Mouse (Mus musculus) forelimb bud, embryonic 11.5 days (tissue): ENCODE measurements around the gene Tbc1d2b.

ENCODE experiments used
- DNase-seq: peaks from one replicate; pipeline ENCODE4 v3.0.0-alpha.2; 2012; ENCODE audit warnings: low read depth, low spot score

Gene Tbc1d2b

GRCm38 (mm10) chr9:90270193-90270943 is at the start of gene Tbc1d2b:
Gene Tbc1d2b, minus strand, starts transcription at chr9:90270804.
- DNase-seq, result peak; percentile 29

DNA sequence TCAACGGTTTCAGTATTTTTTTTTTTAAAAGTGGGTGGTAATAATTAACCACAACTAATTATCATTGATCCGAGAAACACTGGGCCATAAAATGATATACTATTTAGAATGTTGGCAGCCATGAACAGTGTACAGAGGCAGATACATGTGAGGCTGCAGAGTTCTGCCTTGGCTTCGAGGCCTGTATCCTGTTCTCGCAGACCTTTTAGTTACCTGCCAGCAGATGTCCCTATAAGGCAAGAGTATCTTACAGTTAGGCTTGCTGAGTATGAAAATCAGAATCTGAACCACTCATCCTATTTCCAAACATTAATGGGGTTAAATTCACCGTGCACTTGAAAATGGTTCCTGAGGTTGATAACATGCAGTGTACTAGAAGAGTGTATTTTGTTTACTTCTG is 45.7 kb upstream of the Tbc1d2b start:
- no peak for DNase-seq

DNA sequence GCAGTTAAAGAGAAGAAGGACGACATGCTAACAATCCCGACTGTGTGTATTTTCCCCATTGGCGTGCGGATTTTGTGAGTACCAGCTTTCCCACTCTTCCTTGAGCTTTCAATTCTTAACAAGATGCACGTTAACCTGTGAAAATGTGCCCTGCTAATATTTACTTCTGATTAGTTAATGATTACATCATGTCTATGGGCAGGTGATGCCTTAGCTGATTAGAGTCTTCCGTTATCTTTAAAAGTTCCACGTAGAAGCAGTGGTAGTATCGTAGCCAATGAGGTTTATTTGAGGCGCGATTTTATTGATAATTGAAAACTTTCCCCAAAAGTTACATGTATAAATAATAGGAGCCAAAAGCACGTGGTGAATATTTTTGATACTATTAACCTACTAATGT is 45.1 kb upstream of the Tbc1d2b start:
- no peak for DNase-seq

DNA sequence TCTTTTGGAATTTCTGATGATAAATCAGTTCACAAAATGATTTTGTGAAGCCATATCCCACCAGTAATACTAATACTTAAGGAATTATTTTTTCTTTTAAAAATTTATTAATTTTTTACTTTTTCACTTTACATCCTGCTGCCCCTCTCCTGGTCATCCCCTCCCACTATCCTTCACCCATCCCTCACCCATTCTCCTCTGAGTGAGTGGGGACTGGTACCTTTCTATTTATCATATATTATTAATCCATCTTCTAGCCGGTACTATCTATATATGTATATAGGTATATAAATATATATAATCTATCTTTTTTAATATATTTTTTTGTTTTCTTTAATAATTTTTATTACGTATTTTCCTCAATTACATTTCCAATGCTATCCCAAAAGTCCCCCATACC is 33.6 kb upstream of the Tbc1d2b start:
- no peak for DNase-seq

GRCm38 (mm10) chr9:90303101-90303835 is 32.7 kb upstream of the Tbc1d2b start:
- no peak for DNase-seq

GRCm38 (mm10) chr9:90302670-90303069 is 32.1 kb upstream of the Tbc1d2b start:
- no peak for DNase-seq

GRCm38 (mm10) chr9:90301081-90301688 is 30.6 kb upstream of the Tbc1d2b start:
- no peak for DNase-seq

DNA sequence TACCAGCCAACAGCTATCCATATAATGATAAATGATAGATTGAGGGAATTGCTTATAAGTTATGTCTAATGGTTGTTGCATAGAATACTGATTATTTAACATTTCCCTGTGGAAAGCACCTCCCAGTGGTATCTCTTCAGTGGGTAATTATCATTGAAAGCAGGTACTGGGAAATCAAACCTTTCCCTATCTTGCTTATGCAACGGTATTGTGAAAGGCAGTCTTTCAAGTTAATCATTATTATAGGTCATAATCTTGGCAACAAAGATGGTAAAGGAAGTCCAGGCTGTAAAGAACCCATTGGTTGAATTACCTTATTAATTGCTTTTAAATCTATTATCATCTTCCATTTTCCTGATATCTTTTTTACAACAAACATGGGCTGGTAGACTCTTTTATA is 27.0 kb upstream of the Tbc1d2b start:
- DNase-seq, result no peak

DNA sequence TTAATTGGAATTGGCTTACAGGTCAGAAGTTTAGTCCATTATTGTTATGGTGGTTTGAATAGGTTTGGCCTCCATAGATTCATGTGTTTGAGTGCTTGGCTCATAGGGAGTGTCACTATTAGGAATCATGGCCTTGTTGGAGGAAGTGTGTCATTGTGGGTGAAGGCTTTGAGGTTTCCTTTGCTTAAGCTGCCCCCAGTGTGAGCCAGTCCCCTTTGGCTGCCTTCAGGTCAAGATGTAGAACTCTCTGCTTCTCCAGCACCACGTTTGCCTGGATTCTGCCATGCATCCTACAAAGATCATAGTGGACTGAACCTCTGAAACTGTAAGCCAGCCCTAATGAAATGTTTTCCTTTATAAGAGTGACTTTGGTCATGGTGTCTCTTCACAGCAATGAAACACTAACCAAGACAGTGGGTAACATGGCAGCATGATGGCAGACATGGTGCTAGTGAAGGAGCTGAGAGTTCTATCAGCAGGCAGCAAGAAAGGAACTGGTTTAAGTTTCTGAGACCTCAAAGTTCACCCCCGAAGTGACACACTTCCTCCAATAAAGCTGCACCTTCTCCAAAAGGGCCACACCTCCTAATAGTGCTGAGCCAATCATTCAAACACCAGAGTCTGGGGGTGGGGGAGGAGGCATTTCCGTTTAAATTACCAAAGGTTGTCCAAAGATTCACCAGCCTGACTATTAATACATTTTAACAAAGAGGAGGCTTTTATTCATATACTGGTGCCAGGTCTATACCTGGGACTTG is 23.2 kb upstream of the Tbc1d2b start:
- no peak for DNase-seq

- DNase-seq, result no peak
These were observed 7.8 kb upstream of the Tbc1d2b start for GRCm38 (mm10) chr9:90278397-90278796.

GRCm38 (mm10) chr9:90277884-90278283 is 7.3 kb upstream of the Tbc1d2b start:
- DNase-seq, result no peak

GRCm38 (mm10) chr9:90276779-90277178 is 6.2 kb upstream of the Tbc1d2b start:
- no peak for DNase-seq

DNA sequence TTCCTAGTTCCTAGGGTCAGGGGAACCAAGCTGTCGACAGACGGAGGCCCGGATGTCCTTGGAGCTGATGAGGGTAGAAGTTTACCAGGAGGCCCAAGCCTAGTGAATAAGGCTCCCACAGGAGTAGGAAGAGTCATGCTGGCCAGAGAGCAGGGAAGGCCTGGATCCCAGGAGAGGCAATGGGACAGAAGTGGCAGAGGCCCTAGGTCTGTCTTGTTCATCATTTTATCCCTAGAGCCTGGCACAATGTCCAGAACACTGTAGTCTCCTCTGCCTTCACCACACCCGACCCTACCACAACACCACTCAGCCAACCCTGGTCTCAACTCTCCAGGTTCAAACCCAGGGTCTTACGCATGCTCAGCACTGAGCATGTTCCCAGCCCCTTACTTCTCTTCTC is 5.3 kb upstream of the Tbc1d2b start:
- no peak for DNase-seq

DNA sequence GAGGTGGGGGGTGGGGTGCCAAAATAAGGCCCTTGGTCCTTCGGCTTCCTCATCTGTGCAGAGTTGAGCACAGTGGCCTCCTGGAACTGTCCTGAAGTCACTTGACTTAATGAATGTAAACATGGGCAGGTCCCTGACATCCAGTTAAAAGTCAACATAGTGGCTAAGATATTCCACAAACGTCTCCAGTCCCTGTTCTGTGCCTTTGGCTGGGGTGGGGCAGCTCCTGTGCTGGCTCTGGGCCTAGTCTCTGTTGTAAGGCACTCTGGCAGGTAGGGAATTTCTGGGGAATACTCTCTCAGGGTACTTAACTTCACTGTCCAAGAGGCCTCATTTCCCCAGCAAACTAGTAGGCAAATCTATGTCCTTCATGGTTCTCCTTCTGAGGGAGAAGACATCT is 4.9 kb upstream of the Tbc1d2b start:
- no peak for DNase-seq

GRCm38 (mm10) chr9:90274516-90274915 is 3.9 kb upstream of the Tbc1d2b start:
- DNase-seq, result no peak

DNA sequence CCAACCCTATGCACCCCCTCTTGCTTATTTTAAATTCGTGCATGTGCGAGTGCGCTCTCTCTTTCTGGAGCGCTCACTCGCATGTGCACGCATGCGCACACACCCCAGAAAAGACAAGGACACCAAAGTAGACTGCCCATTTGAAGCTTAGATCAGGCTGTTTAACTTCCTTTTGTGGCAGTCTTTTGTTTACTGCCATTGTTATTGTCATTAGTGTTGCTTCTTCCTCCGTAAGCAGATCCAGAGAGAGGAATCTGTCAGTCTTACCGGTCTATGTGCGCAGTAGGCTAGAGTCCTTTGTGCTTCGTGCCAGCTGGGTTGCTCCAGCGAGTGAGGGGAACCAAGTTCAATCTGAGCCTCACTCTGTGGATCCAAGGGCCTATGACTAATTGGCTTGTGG is 1.7 kb upstream of the Tbc1d2b start:
- no peak for DNase-seq

- DNase-seq, result no peak
These were observed 1.0 kb upstream of the Tbc1d2b start for GRCm38 (mm10) chr9:90271541-90272090.

DNA sequence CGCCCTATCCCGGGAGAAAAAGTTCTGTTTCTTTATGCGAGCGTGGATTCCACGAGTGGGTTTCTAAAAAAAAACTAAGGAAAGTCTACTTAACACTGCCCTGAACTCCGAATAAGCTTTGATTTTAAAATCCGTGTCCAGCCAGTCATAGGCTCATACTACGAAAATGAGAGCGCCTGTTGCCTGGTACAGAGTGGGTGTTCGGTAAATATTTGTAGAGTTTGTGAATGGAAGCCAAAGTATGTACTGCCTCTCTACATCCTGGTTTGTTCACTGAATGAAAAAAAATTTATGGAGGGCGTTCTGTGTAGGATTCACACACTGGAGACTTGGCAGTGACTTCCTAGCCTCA is 316 bp upstream of the Tbc1d2b start:
- no peak for DNase-seq

DNA sequence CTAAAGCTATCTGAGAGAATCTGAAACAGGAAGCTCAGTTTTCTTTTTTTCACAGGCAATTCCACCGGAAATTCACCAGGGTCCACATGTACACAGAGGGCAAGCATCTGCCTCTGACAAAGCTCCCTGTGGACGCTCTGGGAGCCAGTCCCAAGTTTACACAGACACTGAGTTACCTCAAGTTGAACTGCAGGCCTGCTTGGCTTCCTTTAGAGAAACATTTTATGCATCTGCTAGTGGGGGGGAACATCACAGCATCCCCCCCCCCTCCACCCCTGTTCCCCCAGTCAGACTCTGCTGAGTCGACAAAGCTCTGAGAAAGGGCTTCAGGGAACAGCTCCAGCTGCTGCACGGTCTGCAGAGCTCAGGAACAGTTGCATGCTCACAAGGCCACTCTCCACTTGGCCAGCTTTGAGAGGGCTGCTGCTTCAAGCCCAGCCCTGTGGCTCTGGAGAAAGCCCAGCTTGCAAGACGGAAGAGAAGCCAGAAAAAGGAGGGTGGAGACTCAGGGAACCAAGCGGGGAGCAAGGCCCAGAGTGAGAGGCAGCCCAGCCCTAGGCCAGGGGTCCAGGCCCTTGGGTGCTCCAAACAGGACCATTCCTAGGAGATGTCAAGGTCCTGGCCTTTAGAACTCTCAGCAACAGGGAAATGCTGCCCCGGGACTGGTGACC is 1.5 kb downstream of the Tbc1d2b start:
- DNase-seq, result no peak

- DNase-seq, result no peak
These were observed 3.7 kb downstream of the Tbc1d2b start for GRCm38 (mm10) chr9:90266926-90267325.

DNA sequence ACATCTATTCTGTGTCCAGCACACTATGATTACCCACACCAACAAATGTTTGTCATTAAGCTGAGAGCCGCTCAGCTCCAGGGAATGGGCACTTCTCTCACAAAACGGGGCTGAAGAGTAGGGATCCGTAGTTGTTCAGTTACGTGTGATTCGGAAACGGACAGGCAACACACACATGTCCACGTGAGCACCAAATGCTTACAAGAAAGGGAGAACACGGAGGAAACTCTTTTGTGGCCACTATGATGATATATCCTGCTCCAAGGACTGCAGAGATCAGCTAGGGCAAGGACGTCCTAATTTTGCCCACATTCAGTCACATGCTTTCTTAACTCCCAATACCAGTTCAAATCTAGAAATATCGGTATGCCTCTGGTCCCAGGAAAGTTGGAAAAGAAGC is 4.5 kb downstream of the Tbc1d2b start:
- DNase-seq, result no peak
